9 mouse cellular contexts compared by ENCODE assay signal in the genomic region with DNA sequence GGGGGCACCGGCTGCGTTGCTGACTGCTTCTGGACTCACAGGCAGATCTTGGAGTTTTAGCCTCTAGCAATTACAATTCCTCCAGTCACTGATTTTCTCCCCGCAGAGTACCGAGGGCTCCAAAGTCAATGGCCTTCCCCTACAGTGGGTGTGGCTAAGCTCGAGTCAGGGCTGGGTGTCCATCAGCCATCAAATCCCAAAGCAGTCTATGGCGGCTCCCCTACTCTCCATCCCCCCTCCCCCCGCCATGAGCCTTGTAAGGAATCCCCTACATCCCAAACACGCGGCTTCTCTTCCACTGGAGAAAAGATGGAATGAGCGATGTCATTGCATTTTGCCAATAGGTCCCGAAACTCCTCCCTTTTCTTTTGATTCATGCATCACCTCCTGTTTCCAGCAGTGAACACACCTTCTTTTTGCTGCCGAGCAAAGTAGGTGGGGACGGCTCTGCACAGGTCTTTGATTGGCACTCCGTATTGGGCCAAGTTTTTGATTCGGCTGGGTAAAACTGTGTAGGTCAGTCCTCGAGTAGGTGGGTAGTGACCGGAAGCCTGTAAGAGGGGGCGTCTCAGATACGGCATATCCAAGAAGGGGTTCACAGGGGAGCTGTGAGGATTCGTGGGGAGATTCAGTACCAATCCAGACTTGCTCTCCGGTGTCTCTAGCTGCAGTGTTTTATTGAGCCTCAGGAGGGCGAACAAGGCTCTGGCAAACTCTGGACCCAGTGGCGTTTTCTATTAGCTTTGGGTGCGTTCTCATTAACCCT. TPM values are rescaled to one million over a fixed set of nuclear protein-coding genes. Genes with fewer than 3 reads are reported as not detected.
A peak's percentile ranks its signal among the peaks of the same experiment; 100 is the strongest.
DNase-seq lines count a peak whose midpoint lies in the region; ATAC-seq lines count a peak whose summit lies in the region.
"Had no signal": no experiment of that assay in that cellular context is flagged by ENCODE, and none has a peak within 500 bp of the region (broad histone marks: within the 10 kb centered on the region; RNA-seq: fewer than 3 reads in every experiment).

No protein-coding gene starts in this region.

- ATAC-seq in hindbrain, embryonic 14.5 days (ENCODE audit: low FRiP score) = no peak; the same call in 1 of the 2 replicates
- ATAC-seq in liver, embryonic 15.5 days (ENCODE audit: insufficient read depth) = no peak

- H3K4me1 ChIP-seq in hindbrain, embryonic 14.5 days (replicated peaks; ENCODE audit: control insufficient read depth, insufficient read depth, low read length) = peaks cover 4% of the 10 kb centered on the region; the same call in 1 of the 2 replicates
- peaks cover 11% of the 10 kb centered on the region for H3K4me1 ChIP-seq in liver, embryonic 15.5 days (replicated peaks)

- H3K4me2 ChIP-seq in hindbrain, embryonic 14.5 days (replicated peaks) = peak overlapping the region; percentile 65
- H3K4me2 ChIP-seq in liver, embryonic 15.5 days = peak overlapping the region; percentile 44

- 10% methylated on average over 24 of the region's 24 CpGs for WGBS in hindbrain, embryonic 14.5 days
- 14% methylated on average over 24 of the region's 24 CpGs for WGBS in liver, embryonic 15.5 days (ENCODE audit: insufficient replicate concordance)

- no peaks in the 10 kb centered on the region for H3K9me3 ChIP-seq in hindbrain, embryonic 14.5 days (ENCODE audit: control insufficient read depth, low read length)
- H3K9me3 ChIP-seq in liver, embryonic 15.5 days (replicated peaks) = no peaks in the 10 kb centered on the region

- peak overlapping the region; percentile 40 for H3K9ac ChIP-seq in hindbrain, embryonic 14.5 days
- H3K9ac ChIP-seq in liver, embryonic 15.5 days = no peak overlapping the region

- no peaks in the 10 kb centered on the region for H3K36me3 ChIP-seq in hindbrain, embryonic 14.5 days (replicated peaks; ENCODE audit: control insufficient read depth, insufficient read depth)
- H3K36me3 ChIP-seq in liver, embryonic 15.5 days (replicated peaks) = no peaks in the 10 kb centered on the region

- no peaks in the 10 kb centered on the region for H3K27me3 ChIP-seq in hindbrain, embryonic 14.5 days (ENCODE audit: control insufficient read depth, insufficient read depth, low read length)
- H3K27me3 ChIP-seq in liver, embryonic 15.5 days = peaks cover 47% of the 10 kb centered on the region

- DNase-seq in adrenal gland, postnatal 14 days = peak; percentile 32
- no peak for DNase-seq in adrenal gland, adult 18-20 months (ENCODE audit: low spot score in 2 of 2)
- peak; percentile 11 for DNase-seq in 416B (ENCODE audit: low read depth)
- DNase-seq in embryo, embryonic 11 days = peak; percentile 53
- DNase-seq in hindbrain, embryonic 14.5 days (ENCODE audit: low spot score) = peak; percentile 57
- peak; percentile 61 for DNase-seq in retina, embryonic 14.5 days (ENCODE audit: low spot score)
- no peak for DNase-seq in gastrocnemius, postnatal 36 days

- H3K4me3 ChIP-seq in hindbrain, embryonic 14.5 days (replicated peaks; ENCODE audit: low read length) = peak overlapping the region; percentile 35
- H3K4me3 ChIP-seq in liver, embryonic 15.5 days (replicated peaks) = no peak overlapping the region

- H3K27ac ChIP-seq in hindbrain, embryonic 14.5 days = no peak overlapping the region
- H3K27ac ChIP-seq in liver, embryonic 15.5 days (replicated peaks) = no peak overlapping the region

- intact Hi-C loops in gastrocnemius, postnatal 36 days (cut with DNase I) = no loop called here

RNA-seq across cellular contexts. Expression of a gene that starts 4.6 kb away (rescaled TPM):
- total RNA-seq in adrenal gland, postnatal 14 days (2021) = 1.2 and 1.4 TPM in 2 replicates
- under 1 TPM; 0.74 to 0.99 TPM for total RNA-seq in adrenal gland, adult 18-20 months (2021)
- 0.25 and 0.39 TPM in 2 replicates for polyA plus RNA-seq in hindbrain, embryonic 14.5 days (2014; fragmentation: Nextera tagmentation; extraction: Ambion mirVana)
- not detected in 2 replicates for polyA plus RNA-seq in liver, embryonic 15.5 days (2015; fragmentation: Nextera tagmentation; extraction: Ambion mirVana)
- total RNA-seq in gastrocnemius, postnatal 36 days (2021) = under 1 TPM; 0.41 to 0.94 TPM

RNA-seq across cellular contexts. Expression of a gene that starts 11.0 kb away (rescaled TPM):
- not detected in 2 replicates for total RNA-seq in adrenal gland, postnatal 14 days (2021)
- not detected for total RNA-seq in adrenal gland, adult 18-20 months (2021)
- polyA plus RNA-seq in hindbrain, embryonic 14.5 days (2014; fragmentation: Nextera tagmentation; extraction: Ambion mirVana) = not detected in 2 replicates
- polyA plus RNA-seq in liver, embryonic 15.5 days (2015; fragmentation: Nextera tagmentation; extraction: Ambion mirVana) = not detected in 2 replicates
- not detected for total RNA-seq in gastrocnemius, postnatal 36 days (2021)

RNA-seq across cellular contexts. Expression of a gene that starts 33.4 kb away (rescaled TPM):
- total RNA-seq in adrenal gland, postnatal 14 days (2021) = not detected in 2 replicates
- not detected for total RNA-seq in adrenal gland, adult 18-20 months (2021)
- not detected in 2 replicates for polyA plus RNA-seq in hindbrain, embryonic 14.5 days (2014; fragmentation: Nextera tagmentation; extraction: Ambion mirVana)
- polyA plus RNA-seq in liver, embryonic 15.5 days (2015; fragmentation: Nextera tagmentation; extraction: Ambion mirVana) = not detected in 2 replicates
- not detected for total RNA-seq in gastrocnemius, postnatal 36 days (2021)

RNA-seq across cellular contexts. Expression of a gene that starts 44.7 kb away (rescaled TPM):
- 0.67 TPM in 1 of 2 replicates, not detected in the other for total RNA-seq in adrenal gland, postnatal 14 days (2021)
- total RNA-seq in adrenal gland, adult 18-20 months (2021) = not detected
- polyA plus RNA-seq in hindbrain, embryonic 14.5 days (2014; fragmentation: Nextera tagmentation; extraction: Ambion mirVana) = not detected in 2 replicates
- 0.13 and 0.20 TPM in 2 replicates for polyA plus RNA-seq in liver, embryonic 15.5 days (2015; fragmentation: Nextera tagmentation; extraction: Ambion mirVana)
- not detected for total RNA-seq in gastrocnemius, postnatal 36 days (2021)
- polyA plus RNA-seq: gonadal fat pad, adult 2 months had no signal

RNA-seq across cellular contexts. Expression of a gene that starts 48.5 kb away (rescaled TPM):
- 24.9 and 26.5 TPM in 2 replicates for total RNA-seq in adrenal gland, postnatal 14 days (2021)
- 10 to 100 TPM in 1 of 2 experiments, 1 to 10 TPM in 1; 9.4 to 20.1 TPM for total RNA-seq in adrenal gland, adult 18-20 months (2021)
- 4.7 and 5.5 TPM in 2 replicates for polyA plus RNA-seq in hindbrain, embryonic 14.5 days (2014; fragmentation: Nextera tagmentation; extraction: Ambion mirVana)
- polyA plus RNA-seq in liver, embryonic 15.5 days (2015; fragmentation: Nextera tagmentation; extraction: Ambion mirVana) = 0.47 and 0.54 TPM in 2 replicates
- 1 to 10 TPM; 8.6 to 9.5 TPM for total RNA-seq in gastrocnemius, postnatal 36 days (2021)

Comparison
In these comparisons a context has a peak if more than half of its experiments do, and no peak if none do; other contexts are left out.
1. DNase-seq: peak in adrenal gland, postnatal 14 days (single experiment), 416B (single experiment), embryo, embryonic 11 days (single experiment), hindbrain, embryonic 14.5 days (single experiment) and retina, embryonic 14.5 days (single experiment); none in adrenal gland, adult 18-20 months (0 of 2) and gastrocnemius, postnatal 36 days (0 of 2).